Mouse (Mus musculus) gastrocnemius, adult 8-10 months (tissue): ENCODE measurements around the gene Zfp987. TPM values are rescaled to one million over a fixed set of nuclear protein-coding genes. Genes with fewer than 3 reads are reported as not detected.
A peak's percentile ranks its signal among the peaks of the same experiment; 100 is the strongest.

Experiments
- DNase-seq, 2 experiments: peaks; one replicate each; pipeline ENCODE4 v3.0.0; 2022; ENCODE audit warnings: low spot score in 2 of 2
- total RNA-seq, 4 experiments: library from RNA; stranded (reverse); gene quantifications; 2 replicates each; pipeline ENCODE4 v1.2.4; 2022

Zfp987 gene
- total RNA-seq, 4 experiments from 2014 or later = not detected

- DNase-seq = peak in 1 of 2 experiments; percentile 24
Observed at GRCm38 (mm10) chr4:146173378-146174226, 76.5 kb downstream of the Zfp987 start.

Other genes with a start within 250 kb of the Zfp987 start
- not detected for gene Zfp986, start 228.5 kb upstream of the Zfp987 start, total RNA-seq
- not detected for gene Zfp600, start 59.5 kb downstream of the Zfp987 start, total RNA-seq